Mouse (Mus musculus) CH12.LX (cell line): ENCODE results near the gene Tdp1. TPM values are rescaled to one million over a fixed set of nuclear protein-coding genes. Genes with fewer than 3 reads are reported as not detected.

Source experiments
- DNase-seq: peaks from one replicate; pipeline ENCODE4 v3.0.0-alpha.2; 2013; ENCODE audit errors: extremely low read depth
- H3K27ac ChIP-seq: 2 replicates; pipeline ENCODE4 v1.5.1; 2012; ENCODE audit warnings: low read depth, mild to moderate bottlenecking, control low read depth, moderate library complexity; ENCODE audit not compliant: insufficient read depth
- H3K27me3 ChIP-seq: replicated peaks from 2 replicates; pipeline ENCODE3; 2012; ENCODE audit warnings: inconsistent platforms
- H3K36me3 ChIP-seq, 2 experiments: replicated peaks in 1 of 2; 2 replicates each; pipeline versions ENCODE3 to v1.6.1; 2012; ENCODE audit warnings: inconsistent platforms in 1 of 2, low read length in 1 of 2, mild to moderate bottlenecking in 1 of 2, mixed read lengths in 1 of 2, moderate library complexity in 1 of 2; ENCODE audit not compliant: control insufficient read depth in 1 of 2, insufficient read depth in 1 of 2
- H3K4me1 ChIP-seq, 2 experiments: 2 replicates each; pipeline ENCODE4 v1.6.1; 2012; ENCODE audit warnings: inconsistent platforms in 1 of 2, moderate library complexity in 1 of 2; ENCODE audit not compliant: insufficient read depth in 2 of 2, control insufficient read depth in 1 of 2
- H3K4me2 ChIP-seq: 2 replicates; pipeline ENCODE4 v1.6.1; 2012; ENCODE audit warnings: low read depth, mild to moderate bottlenecking, control low read depth; ENCODE audit not compliant: poor library complexity, insufficient read depth, severe bottlenecking
- H3K4me3 ChIP-seq, 3 experiments: fragments of 150-350 bp in 1 of 3; sonication (generic) in 1 of 3; replicated peaks in 1 of 3; 2 replicates each; pipeline versions ENCODE3 to v1.5.1; 2011 to 2012; ENCODE audit warnings: low read depth in 2 of 3, low read length in 2 of 3, mild to moderate bottlenecking in 2 of 3, moderate library complexity in 2 of 3, control low read depth in 1 of 3, improper control_type of control experiment in 1 of 3, inconsistent platforms in 1 of 3, mixed read lengths in 1 of 3; ENCODE audit not compliant: poor library complexity in 1 of 3
- H3K79me2 ChIP-seq: replicated peaks from 2 replicates; pipeline ENCODE4 v1.6.1; 2012; ENCODE audit warnings: mild to moderate bottlenecking, moderate library complexity; ENCODE audit not compliant: control insufficient read depth, poor library complexity, insufficient read depth, severe bottlenecking; ENCODE audit errors: extremely low read depth
- H3K9ac ChIP-seq: 2 replicates; pipeline ENCODE4 v1.6.1; 2012; ENCODE audit warnings: low read depth, mild to moderate bottlenecking, control low read depth, moderate library complexity; ENCODE audit not compliant: insufficient read depth
- H3K9me3 ChIP-seq: replicated peaks from 2 replicates; pipeline ENCODE3; 2012; ENCODE audit warnings: low read length, inconsistent platforms, mixed read lengths
- BHLHE40 ChIP-seq: IDR thresholded peaks from 2 replicates; pipeline ENCODE4 v1.6.1; 2011; ENCODE audit warnings: mild to moderate bottlenecking, low read depth, low read length, improper control_type of control experiment
- CHD2 ChIP-seq: IDR thresholded peaks from 2 replicates; pipeline ENCODE4 v1.6.1; 2011; ENCODE audit warnings: low read length, improper control_type of control experiment
- CTCF ChIP-seq, 2 experiments: IDR thresholded peaks in 1 of 2; conservative IDR thresholded peaks in 1 of 2; 2 replicates each; pipeline ENCODE4 v1.5.1; 2011 to 2012; ENCODE audit warnings: low read depth in 2 of 2, low read length in 2 of 2, improper control_type of control experiment in 1 of 2, inconsistent platforms in 1 of 2, mild to moderate bottlenecking in 1 of 2, moderate library complexity in 1 of 2
- ETS1 ChIP-seq: conservative IDR thresholded peaks from 2 replicates; pipeline ENCODE4 v1.6.1; 2012; ENCODE audit warnings: low read depth, mild to moderate bottlenecking, inconsistent platforms, low read length, improper control_type of control experiment, moderate library complexity
- GABPA ChIP-seq: IDR thresholded peaks from 2 replicates; pipeline ENCODE4 v1.6.1; 2012; ENCODE audit warnings: low read depth, low read length, improper control_type of control experiment, inconsistent platforms; ENCODE audit not compliant: insufficient replicate concordance
- HCFC1 ChIP-seq: IDR thresholded peaks from 2 replicates; pipeline ENCODE4 v1.6.1; 2012; ENCODE audit warnings: low read depth, mild to moderate bottlenecking, inconsistent platforms, low read length, improper control_type of control experiment
- MAFK ChIP-seq: IDR thresholded peaks from 2 replicates; pipeline ENCODE4 v1.6.1; 2011; ENCODE audit warnings: low read length, improper control_type of control experiment; ENCODE audit not compliant: insufficient replicate concordance
- MAX ChIP-seq: IDR thresholded peaks from 2 replicates; pipeline ENCODE4 v1.6.1; 2011; ENCODE audit warnings: low read length, improper control_type of control experiment
- MAZ ChIP-seq: IDR thresholded peaks from 2 replicates; pipeline ENCODE4 v1.6.1; 2012; ENCODE audit warnings: low read depth, mild to moderate bottlenecking, inconsistent platforms, low read length, improper control_type of control experiment, moderate library complexity
- MYC ChIP-seq: IDR thresholded peaks from 2 replicates; pipeline ENCODE4 v1.6.1; 2011; ENCODE audit warnings: low read depth, mild to moderate bottlenecking, improper control_type of control experiment, low read length
- NRF1 ChIP-seq: IDR thresholded peaks from 2 replicates; pipeline ENCODE4 v1.6.1; 2014; ENCODE audit warnings: low read depth, mild to moderate bottlenecking, inconsistent platforms, low read length, improper control_type of control experiment, moderate library complexity
- RCOR1 ChIP-seq: conservative IDR thresholded peaks from 2 replicates; pipeline ENCODE4 v1.6.1; 2012; ENCODE audit warnings: low read depth, mild to moderate bottlenecking, inconsistent platforms, low read length, improper control_type of control experiment
- SMC3 ChIP-seq: IDR thresholded peaks from 2 replicates; pipeline ENCODE4 v1.6.1; 2011; ENCODE audit warnings: low read depth, low read length, improper control_type of control experiment
- TCF12 ChIP-seq: IDR thresholded peaks from 2 replicates; pipeline ENCODE4 v1.6.1; 2014; ENCODE audit warnings: low read depth, mild to moderate bottlenecking, inconsistent platforms, low read length, improper control_type of control experiment
- UBTF ChIP-seq: IDR thresholded peaks from 2 replicates; pipeline ENCODE4 v1.6.1; 2012; ENCODE audit warnings: low read depth, mild to moderate bottlenecking, inconsistent platforms, low read length, improper control_type of control experiment, moderate library complexity
- ZKSCAN1 ChIP-seq: IDR thresholded peaks from 2 replicates; pipeline ENCODE4 v1.6.1; 2012; ENCODE audit warnings: low read depth, inconsistent platforms, low read length, improper control_type of control experiment, borderline replicate concordance
- ZMIZ1 ChIP-seq: IDR thresholded peaks from 2 replicates; pipeline ENCODE4 v1.6.1; 2012; ENCODE audit warnings: low read depth, mild to moderate bottlenecking, inconsistent platforms, low read length, improper control_type of control experiment
- dilution Hi-C: fragments of 300-500 bp; cut with MboI; formaldehyde crosslinking; loops from 2 replicates; pipeline ENCODE4 v1.14.3; 2020; ENCODE audit warnings: low sequenced_read_pairs; ENCODE audit not compliant: extremely low pct_unique_long_range_greater_than_20kb, extremely low pct_ligation_motif_present
- in situ Hi-C: fragments of 300-500 bp; cut with MboI; formaldehyde crosslinking; loops from 3 replicates; pipeline ENCODE4 v1.14.3; 2019; ENCODE audit warnings: low sequenced_read_pairs, low pct_ligation_motif_present, low pct_unique_long_range_greater_than_20kb, mixed read lengths
- polyA plus RNA-seq: library from polyadenylated mRNA; unstranded; fragments of >175 nt; gene quantifications from 2 replicates; pipeline ENCODE4 v1.2.1, GENCODE M21; 2012; ENCODE audit warnings: low read depth; ENCODE audit not compliant: insufficient read length
- total RNA-seq, 2 experiments: library from RNA; depleted of rRNA; stranded (reverse); fragments of 300-350 nt in 1 of 2; fragments of >200 nt in 1 of 2; gene quantifications; 2 replicates each; pipeline ENCODE4 v1.2.3; 2012 to 2014

Tdp1 gene
- total and polyA plus RNA-seq, 3 experiments, result 16.9 to 53.7 (median 27.4) TPM

DNA sequence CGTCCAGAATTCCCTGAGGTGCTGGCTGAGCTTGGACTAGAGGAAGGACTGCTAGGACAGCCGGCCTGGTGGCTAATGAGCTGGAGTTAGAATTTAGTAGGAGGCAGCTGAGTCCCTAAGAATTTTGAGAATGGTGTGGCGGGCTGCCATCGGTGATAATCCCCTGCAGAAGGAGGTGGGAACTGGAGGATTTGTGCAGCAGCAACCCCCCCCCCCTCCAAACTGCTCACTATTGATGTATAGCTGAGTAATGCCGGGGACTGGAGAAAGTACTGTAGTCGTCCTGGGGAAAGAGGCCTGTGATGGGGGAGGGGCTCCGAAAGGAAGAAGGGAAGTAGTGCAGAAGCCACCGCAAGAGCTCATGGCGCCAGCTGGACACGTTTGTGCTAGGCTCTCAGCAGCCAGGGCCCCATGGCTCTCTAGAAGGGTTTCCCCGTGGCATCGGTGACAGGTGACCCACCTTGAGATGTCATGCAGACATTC, 82.6 kb downstream of the Tdp1 start:
- Histone ChIP-seq H3K9me3 (peaks cover 11% of the 10 kb centered on the region), H3K9ac (no peak overlapping the region), H3K4me2 (no peak overlapping the region), H3K27ac (no peak overlapping the region), H3K36me3 (no peaks in the 10 kb centered on the region), H3K4me1 (peaks cover 5 to 24% of the 10 kb centered on the region in 2 experiments; a peak in 3 of 4 replicates), H3K79me2 (no peaks in the 10 kb centered on the region), H3K27me3 (peaks cover 58% of the 10 kb centered on the region), H3K4me3 (no peak overlapping the region)
- TF ChIP-seq MAZ (no peak), NRF1 (no peak), BHLHE40 (peak; percentile 23; the same call in 1 of the 2 replicates), MAX (no peak), CHD2 (no peak)
- dilution Hi-C loops (no loop called here), in situ Hi-C loops (loop anchor here (10.0 kb wide), 1 partner anchor 882 kb away; no protein-coding TSS in a partner anchor)
- no peak for DNase-seq

DNA sequence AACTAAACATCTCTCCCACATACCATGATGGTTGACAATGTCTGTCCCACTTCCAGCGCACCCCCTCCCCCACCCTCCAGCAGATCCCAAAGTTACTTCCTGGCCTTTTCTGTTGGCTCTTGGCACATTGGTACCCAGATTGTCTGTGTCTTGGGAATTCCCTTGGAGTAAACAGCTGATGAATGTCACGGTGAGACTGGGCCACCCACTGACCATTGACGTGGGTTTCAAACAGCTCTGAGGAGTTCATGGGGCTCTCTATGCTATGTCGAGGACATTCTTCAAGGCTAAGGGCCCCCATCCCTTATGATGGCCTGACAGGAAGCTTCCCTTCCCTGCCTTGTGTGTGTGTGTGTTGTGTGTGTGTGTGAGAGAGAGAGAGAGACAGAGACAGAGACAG, 85.6 kb downstream of the Tdp1 start:
- Histone ChIP-seq H3K4me1 (peaks cover 5 to 11% of the 10 kb centered on the region in 2 experiments; a peak in 3 of 4 replicates), H3K36me3 (no peaks in the 10 kb centered on the region), H3K9ac (no peak overlapping the region), H3K27me3 (peaks cover 54% of the 10 kb centered on the region), H3K79me2 (no peaks in the 10 kb centered on the region), H3K4me3 (no peak overlapping the region), H3K9me3 (peaks cover 18% of the 10 kb centered on the region), H3K27ac (no peak overlapping the region), H3K4me2 (no peak overlapping the region)
- dilution Hi-C loops, result no loop called here
- in situ Hi-C loops, result loop anchor here (5.0 to 10.0 kb wide), 2 partner anchors 132 to 885 kb away; no protein-coding TSS in a partner anchor
- no peak for DNase-seq
- TF ChIP-seq SMC3 (no peak), ZKSCAN1 (no peak), MAFK (no peak), RCOR1 (no peak), MAZ (no peak), GABPA (no peak), TCF12 (no peak), MYC (no peak), CTCF (conservative IDR thresholded peaks at IDR 0.05 in 1 of 2, IDR thresholded peaks at IDR 0.05 in 1 of 2; ENCODE audit: low read depth in 2 of 2, low read length in 2 of 2) (no peak), NRF1 (no peak), HCFC1 (no peak), ZMIZ1 (no peak), UBTF (no peak), ETS1 (no peak)
